Mouse (Mus musculus) kidney, adult 8-10 months (tissue): ENCODE results near the gene Pirt.

Experiments
- DNase-seq, 2 experiments: peaks; one replicate each; pipeline ENCODE4 v3.0.0; 2022

Pirt gene

DNA sequence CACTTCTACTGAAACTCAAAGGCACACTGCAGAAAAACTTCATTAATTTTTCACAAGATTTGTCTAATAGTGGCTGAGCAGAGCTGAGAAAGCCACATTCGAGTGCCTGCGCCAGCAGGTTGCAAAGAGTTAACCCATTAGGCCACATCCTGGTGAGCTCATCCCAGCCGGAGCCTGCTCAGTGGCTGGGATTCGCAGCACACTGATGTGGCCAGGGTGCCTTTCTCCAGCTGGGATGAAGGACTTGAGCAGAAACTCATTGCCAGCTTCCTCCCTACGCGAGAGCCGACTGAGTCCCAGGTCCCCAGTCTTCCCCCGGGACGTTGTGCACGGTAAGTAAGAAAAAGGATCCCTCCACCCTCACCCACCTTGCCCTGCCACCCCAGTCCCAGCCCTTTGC is at the start of gene Pirt:
Gene Pirt, plus strand, starts transcription at position 171 of the 400 bp plus-strand sequence.
- no peak for DNase-seq

GRCm38 (mm10) chr11:66871701-66872100 is 40.1 kb upstream of the Pirt start:
- DNase-seq: peak in 1 of 2 experiments; percentile 9

DNA sequence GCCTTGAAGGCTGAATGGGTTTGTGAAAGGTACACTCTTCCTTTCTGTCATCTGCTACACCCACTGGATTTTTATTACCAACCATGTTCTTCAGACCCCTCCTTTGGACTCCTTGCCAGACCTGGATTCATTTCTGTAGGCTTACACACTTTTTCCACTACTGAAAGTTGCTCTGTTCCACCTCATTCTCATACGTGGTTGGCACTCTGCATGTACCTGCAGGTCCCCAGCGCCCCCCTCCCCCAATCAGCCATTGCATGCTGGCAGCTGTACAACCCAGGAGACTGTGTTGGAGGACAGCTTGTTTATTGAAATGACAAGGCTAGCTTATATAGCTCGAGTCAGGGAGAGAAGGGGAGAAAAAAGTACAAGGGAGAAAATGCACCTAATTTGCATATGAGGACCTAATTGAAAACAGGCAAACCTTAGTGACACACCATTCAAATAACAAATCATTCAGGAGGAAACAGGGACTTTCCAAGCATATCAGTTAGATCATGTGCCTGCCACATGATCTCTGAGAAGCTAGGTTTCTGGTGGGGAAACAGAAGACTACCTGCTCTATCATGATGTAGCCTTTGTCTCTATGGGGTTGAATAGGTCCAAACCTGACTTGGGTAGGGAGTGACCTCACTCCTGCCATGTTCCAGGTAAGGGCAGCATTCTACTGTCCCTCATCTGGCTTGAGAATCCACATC is 38.9 kb upstream of the Pirt start:
- no peak for DNase-seq

GRCm38 (mm10) chr11:66881291-66881690 is 30.5 kb upstream of the Pirt start:
- no peak for DNase-seq

DNA sequence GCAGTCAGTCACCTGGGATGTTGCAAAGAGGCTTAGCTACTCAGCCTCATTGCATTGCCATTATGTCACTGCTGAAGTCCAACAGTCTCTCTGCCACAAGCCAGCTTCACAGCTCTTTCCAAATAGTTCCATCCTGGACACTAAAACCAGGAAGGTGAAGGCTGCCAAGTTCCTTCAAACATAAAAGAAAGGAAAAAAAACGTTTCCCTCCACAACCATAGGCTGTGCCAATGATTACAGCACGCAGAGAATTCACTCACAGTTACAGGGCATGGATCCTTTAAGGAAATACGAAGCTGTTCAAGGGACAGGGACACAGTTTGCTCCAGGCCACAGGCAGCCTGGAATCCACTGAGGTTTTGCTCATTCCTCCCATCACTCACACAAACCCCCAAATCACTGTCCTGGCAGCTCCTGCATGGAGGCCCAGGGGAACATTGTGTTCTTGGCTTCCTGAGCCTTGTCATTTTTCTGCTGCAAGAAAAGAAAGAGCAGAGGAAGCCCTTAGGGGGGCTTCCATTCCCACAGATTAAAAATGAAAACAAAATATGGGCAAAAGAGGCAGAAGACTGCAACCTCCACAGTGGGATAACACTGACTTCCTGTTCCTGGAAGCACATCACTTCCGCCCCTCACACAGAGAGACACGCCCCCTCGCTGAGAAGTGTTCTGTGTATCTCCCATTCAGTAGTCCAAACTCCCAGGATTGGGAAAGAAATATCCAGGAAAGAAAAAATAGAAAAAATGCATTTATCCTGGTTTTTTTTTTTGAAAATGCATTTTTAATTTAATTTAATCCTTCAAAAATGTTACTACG is 29.3 kb upstream of the Pirt start:
- no peak for DNase-seq

- DNase-seq: no peak
These were observed 19.2 kb upstream of the Pirt start for GRCm38 (mm10) chr11:66892536-66892935.

GRCm38 (mm10) chr11:66898747-66899146 is 13.0 kb upstream of the Pirt start:
- no peak for DNase-seq

DNA sequence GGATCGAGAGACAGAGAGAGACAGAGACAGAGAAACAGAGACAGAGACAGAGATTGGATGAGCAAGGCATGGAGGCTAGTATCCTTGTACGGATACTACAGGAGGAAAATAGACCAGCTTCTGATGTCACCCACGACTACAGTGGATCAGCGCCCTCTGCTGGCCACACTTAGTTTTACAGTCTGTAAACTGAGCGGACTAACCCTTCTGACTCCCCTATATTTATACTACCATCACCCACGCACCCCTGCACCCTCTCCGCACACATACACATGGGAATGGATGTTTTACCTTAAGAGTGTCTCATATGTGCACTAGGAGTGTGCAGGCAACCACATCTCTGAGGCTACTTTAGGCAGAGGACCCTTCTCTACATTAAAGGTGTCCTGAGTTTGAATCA is 12.4 kb upstream of the Pirt start:
- peak; percentile 8 to 64 for DNase-seq

DNA sequence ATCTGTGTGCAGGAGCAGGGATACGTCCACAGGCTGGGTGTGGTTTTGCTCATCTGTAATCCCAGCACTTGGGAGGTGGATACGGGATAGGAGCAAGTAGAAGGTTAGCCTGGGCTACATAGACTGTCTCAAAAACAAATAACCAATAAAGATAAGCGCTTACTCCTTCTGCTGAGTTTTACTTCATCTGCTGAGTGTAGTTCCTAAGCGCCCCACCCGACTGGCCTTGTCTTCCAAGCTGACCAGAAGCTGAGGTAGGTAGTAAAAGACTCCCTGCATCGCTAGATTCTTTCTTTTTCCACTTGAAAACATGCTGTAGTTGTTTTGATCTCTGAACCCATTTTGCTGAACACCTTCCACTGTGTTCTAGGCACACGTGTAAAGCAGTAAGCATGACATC is 9.0 kb upstream of the Pirt start:
- no peak for DNase-seq

- peak; percentile 40 to 65 for DNase-seq
These were observed 6.0 kb upstream of the Pirt start for GRCm38 (mm10) chr11:66905617-66906384.

DNA sequence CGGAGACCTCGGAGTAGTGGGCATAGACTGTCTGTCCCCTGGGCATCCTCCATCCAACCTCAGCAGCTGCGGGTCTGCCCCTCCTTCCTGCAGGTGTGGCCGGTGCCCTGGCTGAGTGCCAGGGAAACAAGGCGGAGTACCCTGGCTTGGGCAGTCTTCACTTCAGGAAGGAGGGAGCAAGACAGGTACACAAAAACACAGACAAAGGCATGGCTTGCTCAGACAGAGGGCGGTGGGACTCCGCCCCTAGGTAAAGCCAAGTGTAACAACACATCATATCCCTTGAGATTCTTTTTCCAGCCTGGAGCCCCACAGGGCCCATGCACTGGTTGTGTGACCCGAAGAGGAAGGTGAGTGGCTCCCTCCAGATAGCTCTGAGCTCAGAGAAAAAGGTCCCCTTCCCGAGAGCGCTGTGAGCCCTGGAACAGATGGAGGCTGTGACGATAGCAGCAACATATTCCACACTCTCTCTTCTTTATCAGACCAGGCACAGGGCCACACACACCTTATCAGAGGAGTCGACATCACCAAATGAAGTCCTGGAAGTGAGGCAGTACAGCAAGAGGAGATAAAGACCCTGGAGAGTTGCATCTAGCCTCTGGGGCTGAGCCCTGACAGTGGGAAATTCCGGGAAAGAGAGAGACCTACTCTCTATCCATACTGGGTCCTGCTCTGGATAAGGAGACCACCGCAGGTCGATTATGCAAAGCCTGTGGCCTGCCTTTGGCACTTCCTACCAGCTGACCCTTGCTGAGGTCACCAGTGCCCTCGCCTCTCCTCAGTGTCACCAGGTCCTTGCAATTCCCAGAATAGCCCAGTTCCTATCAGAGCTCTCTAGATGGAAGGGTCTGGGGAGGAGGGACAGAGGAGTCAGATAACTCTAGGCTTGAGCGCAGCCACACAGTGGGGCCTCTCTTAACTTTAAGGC is 1.0 kb downstream of the Pirt start:
- DNase-seq: no peak

GRCm38 (mm10) chr11:66914249-66914648 is 2.5 kb downstream of the Pirt start:
- DNase-seq: peak; percentile 33 to 49

DNA sequence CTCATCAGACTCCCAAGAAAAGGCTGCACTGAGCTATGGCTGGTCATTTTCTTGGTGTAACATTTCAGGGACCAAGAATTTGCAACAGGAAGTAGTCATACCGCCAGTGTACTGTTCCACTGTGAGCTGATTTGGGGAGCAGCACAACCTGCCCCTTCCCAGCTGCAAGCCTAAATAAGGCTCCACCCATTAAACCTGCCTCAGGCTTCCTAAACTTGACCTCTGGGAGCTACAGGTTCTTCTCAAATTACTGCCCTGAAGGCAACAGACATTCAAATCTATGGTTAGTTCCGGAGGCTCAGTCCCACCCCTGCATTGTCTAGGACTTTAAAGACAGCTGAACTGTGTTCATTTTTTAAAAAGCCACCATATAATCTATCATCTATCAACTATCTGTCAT is 8.2 kb downstream of the Pirt start:
- DNase-seq: no peak

DNA sequence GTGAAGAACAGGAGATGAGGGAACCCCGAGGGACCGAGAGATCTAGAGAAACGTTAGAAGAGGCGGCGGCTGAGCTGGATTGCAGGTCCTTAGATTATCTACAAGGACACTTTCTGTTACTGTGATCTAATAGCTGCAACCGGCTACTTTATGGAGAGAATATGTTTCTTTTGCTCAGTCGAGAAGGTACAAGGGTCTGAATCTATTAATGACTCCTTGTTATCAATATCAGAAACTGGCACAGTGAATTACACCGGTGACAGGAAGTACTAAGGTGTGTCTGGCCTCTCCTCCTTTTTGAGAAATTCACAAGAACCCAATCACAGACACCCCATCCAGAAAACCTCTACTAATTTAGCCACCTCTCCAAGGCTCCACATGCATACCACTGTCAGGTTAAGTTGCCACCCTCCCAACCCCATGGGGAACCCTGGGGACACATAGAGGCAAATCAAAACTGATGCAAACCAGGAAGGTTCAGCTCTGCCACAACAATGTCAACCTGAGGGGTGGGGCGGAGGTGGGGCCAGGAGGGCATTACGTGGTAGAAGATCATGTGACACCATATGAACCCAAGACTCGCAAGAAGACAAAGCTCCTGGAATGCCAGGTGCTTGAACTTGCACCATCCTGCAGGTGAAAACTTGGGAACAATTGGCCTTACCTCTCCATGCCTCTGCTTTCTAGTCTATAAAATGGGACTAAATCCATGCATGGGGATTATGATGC is 12.5 kb downstream of the Pirt start:
- DNase-seq: no peak

DNA sequence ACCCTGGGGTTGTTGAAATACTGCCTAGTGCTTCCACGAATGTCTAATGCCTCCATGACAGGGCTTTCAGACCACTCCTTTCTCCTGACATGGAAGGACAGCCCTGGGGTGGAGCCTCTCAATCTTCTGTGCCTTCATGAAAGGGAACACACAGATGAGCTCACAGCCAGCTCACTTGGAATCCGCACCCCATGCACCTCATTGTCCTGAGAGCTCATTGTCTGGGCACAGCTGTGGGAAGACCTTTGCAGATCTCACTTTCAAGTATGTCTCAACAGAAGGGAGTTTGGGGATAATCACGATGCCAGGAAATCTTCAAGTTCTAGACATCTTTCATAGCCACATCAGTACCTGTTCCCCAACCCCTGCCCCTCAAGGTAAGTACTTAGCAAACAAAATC is 16.5 kb downstream of the Pirt start:
- no peak for DNase-seq

- no peak for DNase-seq
These were observed 21.2 kb downstream of the Pirt start for GRCm38 (mm10) chr11:66932827-66933599.

GRCm38 (mm10) chr11:66934428-66935173 is 22.8 kb downstream of the Pirt start:
- peak; percentile 47 to 63 for DNase-seq

GRCm38 (mm10) chr11:66942011-66942410 is 30.2 kb downstream of the Pirt start:
- DNase-seq: peak; percentile 16 to 28

GRCm38 (mm10) chr11:66945224-66945767 is 33.5 kb downstream of the Pirt start:
- DNase-seq: no peak

DNA sequence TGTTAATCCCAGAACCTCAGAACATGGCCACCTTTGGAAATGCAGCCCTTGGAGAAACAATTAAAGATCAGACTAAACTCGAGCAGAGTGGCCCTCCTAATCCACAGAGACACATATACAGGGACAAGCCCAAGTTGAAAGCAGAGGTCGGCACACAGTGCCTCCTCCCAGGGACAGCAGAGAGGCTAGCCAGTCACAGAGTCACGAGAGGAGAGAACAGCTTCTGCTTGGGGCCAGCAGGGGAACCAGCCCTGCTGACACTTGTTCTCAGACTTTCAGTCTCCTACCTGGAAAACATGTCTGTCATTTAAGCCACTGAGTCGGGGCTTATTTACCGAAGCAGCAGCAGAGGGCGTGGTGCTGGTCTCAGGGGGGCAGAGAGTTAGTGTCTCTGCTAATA is 34.7 kb downstream of the Pirt start:
- DNase-seq: no peak
